Comparison of ENCODE assay signal across 9 mouse cellular contexts in the genomic region with DNA sequence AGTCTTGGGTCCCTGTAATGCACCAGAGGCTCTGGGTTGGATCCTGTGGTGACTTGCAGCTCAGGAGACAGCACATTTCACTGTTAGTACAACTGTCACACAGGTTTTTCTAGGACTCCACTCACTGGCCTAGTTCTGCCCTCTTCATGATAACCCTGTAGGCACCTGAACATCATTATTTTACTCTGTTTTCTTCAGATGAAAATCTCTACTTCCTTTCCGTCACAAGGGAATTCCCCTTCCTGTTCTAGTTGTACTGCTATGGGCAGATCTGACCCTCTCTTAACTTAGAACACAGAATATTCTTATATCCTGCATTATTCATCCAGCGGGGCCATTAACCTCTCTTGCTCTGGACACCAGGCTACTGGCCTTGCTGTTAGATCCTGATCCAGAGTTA.
"Had no signal": no experiment of that assay in that cellular context is flagged by ENCODE, and none has a peak within 500 bp of the region (broad histone marks: within the 10 kb centered on the region; RNA-seq: fewer than 3 reads in every experiment).

No protein-coding gene starts in this region.

- ATAC-seq: liver, postnatal 0 days; midbrain, embryonic 13.5 days had no signal

- DNase-seq: kidney, adult 18-20 months; kidney, postnatal 10 days; layer of hippocampus, adult 9-11 months; layer of hippocampus, postnatal 36 days; liver, embryonic 13.5 days; liver, postnatal 0 days; right cerebral cortex, postnatal 14 days; thymus, postnatal 4 days had no signal
